Mouse (Mus musculus) gonadal fat pad, adult 2 months (tissue): ENCODE measurements at regions not wholly inside any gene's neighbourhood (a gene's known extent, or its start where the extent isn't known, plus 50 kb on each side); places are given as distances from the start of the nearest gene placed in this dataset.

Experiments
- DNase-seq: peaks from one replicate; pipeline ENCODE4 v3.0.0-alpha.2; 2012; ENCODE audit warnings: low read depth

- DNase-seq, result no peak
Measured at GRCm38 (mm10) chr14:61665815-61666214, 58.6 kb downstream of the Kcnrg start.

GRCm38 (mm10) chr14:61673184-61673583 is 65.9 kb downstream of the Kcnrg start:
- no peak for DNase-seq

- DNase-seq, result no peak
Measured at GRCm38 (mm10) chr14:61678107-61678506, 70.8 kb downstream of the Kcnrg start.

DNA sequence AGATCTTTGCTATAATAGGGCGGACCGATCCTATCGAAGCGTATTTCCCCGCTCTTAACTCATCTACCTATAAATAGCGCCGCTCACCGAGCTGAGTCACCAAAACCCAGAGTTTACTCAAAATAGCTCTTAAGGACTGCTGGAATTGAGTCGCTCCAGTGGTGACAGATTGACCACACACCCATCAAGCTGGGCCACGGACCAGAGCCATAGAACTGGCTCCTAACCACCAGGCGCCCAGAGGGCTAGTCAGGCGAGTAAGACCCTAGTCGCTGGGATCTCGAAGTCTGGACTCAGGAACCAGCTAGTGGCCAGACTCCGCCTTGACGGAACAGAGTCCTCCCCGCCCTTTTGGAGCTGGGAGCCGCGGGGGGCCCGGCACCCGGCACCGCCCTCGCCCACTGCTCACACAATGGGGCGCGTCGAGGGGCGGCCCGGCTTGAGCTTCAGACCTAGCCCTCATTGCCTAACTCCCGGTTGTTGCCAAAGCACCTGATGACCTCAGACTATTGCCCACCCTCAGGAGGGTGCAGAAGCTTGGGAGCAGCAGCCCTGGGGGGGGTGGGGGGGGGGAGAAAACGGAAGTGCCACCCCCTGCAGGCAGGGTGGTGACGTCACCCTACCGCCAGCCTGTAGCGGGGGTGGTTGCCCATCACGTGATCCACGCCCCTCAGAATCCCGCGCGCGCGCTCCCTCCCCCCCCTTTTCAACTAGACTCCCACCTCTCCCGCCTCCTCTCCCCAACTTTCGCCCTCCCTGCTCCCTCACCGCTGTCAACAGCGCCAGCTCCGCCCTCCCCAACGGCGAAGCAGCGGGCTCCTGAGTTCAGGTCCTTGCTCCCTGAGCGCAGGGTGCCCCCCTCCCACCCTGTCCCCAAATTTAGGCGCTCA is 73.8 kb downstream of the Kcnrg start:
- DNase-seq, result no peak

GRCm38 (mm10) chr14:61681708-61682701 is 74.7 kb downstream of the Kcnrg start:
- DNase-seq, result no peak

DNA sequence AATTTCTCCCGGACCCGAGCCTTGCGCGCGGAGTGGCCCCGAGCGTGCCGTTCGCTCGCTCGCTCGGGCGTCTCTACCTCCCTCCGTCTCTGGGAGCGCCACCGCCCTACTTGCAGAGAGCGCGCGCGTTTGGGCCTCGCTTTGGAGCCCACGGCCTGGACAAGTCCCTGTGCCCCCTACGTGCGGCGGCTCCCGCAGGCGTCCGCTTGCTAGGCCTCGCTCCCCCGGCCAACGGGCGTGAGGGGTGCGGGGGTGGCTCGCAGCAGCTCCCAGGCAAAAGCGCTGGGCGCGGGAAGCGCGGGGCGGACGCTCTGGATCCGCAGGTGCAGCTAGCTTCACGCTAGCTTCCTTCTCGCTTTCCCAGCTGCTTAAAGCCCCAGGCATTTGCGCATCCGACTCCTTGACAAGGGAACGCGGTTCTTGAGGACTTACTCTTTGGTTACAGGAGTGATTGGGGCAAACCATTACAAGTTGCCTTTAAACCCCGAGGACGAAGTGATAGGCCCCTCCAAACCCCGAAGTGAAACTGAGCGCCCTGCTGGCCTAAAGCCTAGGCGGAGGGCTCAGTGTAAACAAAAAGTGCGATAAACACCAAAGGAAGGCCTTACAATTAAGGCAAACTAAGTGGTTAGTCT is 75.6 kb downstream of the Kcnrg start:
- DNase-seq, result no peak

DNA sequence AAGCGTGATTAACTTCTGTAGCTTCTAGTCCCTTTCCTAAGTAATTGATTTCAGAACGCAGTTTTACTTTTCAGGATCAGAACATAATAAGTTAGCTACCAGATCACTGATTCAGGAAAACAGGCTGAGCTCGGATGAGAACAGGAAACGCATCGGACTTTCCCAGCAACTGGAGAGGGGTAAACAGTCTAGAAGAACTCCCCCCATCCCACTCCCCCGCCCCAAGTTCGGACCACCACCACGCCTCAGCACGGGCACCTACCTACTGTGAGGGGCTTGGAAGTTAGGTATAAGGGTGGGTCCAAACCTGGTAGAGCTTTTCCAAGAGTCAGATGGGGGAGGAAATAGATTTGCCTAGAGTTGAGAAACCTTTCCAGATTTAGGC is 76.1 kb downstream of the Kcnrg start:
- no peak for DNase-seq

DNA sequence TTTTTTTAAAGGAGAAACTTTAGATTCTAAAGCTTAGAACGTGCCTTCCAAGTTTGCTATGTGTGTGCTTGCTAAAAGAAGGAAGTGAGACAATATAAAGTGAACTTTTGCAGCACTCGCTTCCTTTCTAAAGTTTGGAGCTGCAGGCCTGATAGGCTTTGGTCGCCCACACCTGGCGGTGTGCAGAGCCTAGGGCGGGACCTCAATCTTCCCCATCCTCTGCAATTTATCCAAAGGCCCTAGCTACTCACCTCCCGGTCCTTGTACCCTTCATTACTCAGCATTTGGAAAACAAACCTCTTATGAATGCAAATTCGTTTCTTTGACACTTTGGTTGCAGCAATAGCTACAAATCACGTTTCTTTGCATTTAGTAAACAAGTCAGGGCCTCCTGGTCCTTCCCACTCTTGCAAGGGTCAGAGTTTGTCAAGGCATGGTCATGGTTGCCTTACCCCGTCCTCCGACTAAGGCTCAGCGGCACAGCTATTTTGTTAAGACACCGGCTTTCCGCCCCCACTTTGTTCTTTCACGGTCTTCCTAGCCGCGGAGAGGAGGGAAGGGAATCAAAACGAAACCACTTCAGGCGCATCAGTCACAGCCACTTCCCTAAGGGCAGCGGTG is 76.6 kb downstream of the Kcnrg start:
- DNase-seq, result no peak

GRCm38 (mm10) chr14:61684473-61685230 is 77.4 kb downstream of the Kcnrg start:
- no peak for DNase-seq

- no peak for DNase-seq
Measured at GRCm38 (mm10) chr14:61685231-61685800, 78.1 kb downstream of the Kcnrg start.

DNA sequence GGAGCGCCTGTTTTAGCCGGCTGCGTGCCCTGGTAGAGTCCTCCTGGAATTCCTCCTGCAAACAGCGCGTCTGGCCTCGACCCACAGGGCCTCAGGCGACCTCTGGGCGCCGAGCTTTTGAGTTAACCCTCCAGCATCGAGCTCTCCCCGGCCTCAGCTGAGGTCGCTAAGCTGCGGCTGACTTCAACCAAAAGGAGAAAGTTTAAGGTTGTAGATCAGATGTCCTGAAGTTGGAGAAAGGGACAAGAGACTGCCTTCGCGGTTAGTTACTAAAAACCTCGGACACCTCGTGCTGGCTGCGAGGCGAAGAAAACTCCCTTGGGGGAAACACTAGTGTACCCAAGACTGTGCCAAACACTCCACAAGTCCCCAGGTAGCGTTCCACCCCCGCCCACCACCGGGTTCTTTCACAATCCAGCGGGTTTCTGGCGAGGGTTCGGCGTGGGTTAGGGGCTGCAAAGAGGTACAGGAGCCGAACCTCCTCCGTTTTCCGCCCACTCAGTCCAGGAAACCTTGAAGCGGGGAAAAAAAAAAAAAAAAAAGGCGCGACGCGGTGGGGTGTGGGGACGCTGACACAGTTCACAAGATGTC is 78.9 kb downstream of the Kcnrg start:
- DNase-seq, result no peak

GRCm38 (mm10) chr14:61686821-61687341 is 79.6 kb downstream of the Kcnrg start:
- no peak for DNase-seq

DNA sequence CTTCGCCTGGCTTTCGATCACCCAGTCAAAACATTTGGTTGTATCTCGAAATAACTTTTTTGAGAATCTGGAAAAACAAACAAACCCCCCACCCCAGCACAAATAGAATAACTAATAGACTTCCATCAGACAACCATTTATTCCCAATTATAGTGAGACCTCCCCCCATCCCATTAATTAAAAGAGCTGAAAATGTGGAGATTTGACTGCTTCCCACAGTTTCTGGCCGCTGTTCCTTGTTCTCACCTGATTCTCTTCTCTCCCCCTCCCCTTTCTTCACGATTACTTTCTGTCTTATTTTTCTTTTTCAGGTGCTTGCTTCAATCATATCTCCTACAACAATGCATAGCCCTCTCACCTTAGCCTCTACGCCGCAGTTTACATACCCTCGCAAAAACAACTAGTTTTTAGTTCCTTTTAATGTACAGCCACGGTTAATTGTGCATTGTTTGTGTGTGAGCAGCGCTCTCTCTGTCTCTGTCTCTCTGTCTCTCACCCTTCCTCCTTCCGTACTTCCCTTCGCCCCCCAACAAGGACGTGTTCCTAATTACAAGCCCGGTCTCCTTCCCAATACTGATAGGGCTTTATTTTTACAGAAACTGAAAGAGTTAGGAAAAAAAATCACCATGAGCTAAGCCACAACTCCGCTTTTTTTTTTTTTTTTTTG is 80.2 kb downstream of the Kcnrg start:
- DNase-seq, result no peak

GRCm38 (mm10) chr14:61688013-61688520 is 80.8 kb downstream of the Kcnrg start:
- DNase-seq, result no peak

DNA sequence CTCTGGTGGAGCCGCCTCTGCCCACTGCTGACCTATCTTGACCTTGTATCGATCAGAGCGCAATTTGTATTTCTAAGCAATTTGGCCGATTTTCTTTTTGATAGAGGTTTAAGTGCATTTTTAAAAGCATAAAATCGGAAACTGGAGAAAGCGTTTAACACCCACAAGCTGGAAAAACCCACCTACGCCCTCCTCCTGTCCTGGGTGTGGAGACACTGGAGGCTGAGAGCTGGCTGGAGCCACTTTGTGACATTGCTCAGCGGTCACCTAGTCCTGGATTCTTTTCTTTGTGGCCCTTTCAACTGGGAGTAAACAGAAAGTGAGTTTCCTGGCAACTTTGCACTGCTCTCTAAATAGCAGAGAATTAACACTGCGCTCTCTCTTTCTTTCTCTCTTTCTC is 81.4 kb downstream of the Kcnrg start:
- no peak for DNase-seq

DNA sequence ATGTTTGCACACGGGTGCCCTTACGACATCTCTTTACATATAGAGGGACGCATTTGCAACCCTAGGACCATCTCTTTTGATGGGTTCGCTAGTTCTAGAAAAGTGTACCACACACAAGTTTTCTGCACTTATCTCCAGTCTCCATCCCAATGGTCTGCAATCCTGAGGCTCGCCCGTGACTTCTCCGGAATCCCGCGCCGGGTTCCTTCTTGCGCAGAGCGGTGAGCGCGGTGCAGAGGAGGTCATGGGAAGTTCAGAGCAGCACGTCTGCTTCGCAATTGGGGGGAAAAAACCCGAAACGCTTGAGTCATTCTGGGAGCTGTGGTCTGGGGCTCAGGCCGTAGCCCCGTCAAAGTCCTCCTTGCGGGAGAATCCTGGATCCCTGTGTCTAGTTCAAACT is 82.0 kb downstream of the Kcnrg start:
- no peak for DNase-seq

DNA sequence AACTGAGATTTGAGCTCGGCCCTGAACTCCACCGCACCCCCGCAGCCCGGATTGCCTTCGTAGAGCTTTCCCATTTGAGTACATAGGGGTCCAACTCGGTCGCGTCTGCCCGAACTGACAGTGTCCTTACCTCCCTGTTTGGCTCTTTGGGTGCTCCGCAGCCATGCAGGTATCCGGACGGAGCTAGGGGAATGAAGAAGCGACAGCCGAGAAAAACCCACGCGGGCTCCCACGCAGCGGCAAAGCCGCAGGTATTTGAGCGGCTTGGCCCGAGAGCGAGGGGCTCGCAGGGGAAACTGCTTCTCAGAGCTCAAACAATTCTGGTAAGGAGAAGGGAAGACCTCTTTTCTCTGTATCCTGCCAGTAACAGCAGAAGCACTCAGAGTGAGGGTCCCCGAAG is 82.5 kb downstream of the Kcnrg start:
- DNase-seq, result no peak

GRCm38 (mm10) chr14:61691785-61692372 is 84.6 kb downstream of the Kcnrg start:
- no peak for DNase-seq

- DNase-seq, result no peak
Measured at GRCm38 (mm10) chr14:61694796-61695195, 87.5 kb downstream of the Kcnrg start.
